Mouse (Mus musculus): ENCODE results near the gene Cep41.
A peak's percentile ranks its signal among the peaks of the same experiment; 100 is the strongest.

Gene Cep41

DNA sequence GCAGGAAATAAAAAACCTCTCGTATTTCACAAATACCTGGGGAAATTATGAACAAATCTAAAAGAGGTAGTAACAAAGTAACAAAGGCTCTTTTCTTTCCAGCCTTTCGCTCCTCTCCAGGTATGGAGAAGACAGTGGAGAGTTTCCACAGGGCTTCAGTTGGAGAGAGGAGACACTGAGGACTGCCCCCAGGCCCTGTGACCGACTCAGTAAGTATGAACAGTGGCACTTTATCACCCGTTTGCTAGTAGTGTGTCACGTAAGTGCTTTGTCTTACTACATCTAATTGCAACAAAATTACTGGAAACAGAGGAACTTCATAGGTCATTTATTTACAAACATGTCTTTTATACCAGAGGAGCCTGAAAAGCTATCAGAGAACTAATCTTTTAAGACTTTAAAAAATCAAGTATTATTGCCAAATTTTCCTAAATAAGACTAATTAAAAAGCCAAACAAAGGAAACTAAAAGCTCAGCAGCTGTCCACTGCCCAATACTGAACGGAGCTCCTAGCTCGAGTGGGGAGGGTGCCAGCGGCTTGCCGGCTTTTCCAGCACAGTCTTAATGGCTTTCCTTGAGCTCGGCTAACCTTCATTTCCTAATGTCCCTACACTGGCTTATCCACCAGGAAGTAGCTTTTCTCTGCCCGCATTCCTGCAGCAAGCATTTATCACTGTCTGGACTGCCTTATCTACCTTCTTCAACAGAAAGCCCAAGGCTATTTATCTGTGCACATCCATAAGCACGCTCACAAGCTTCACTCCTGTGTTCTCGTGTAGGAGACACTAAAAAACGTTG is 19.6 kb downstream of the Cep41 start:
- peak; percentile 46 for DNase-seq (ENCODE audit: low spot score)

DNA sequence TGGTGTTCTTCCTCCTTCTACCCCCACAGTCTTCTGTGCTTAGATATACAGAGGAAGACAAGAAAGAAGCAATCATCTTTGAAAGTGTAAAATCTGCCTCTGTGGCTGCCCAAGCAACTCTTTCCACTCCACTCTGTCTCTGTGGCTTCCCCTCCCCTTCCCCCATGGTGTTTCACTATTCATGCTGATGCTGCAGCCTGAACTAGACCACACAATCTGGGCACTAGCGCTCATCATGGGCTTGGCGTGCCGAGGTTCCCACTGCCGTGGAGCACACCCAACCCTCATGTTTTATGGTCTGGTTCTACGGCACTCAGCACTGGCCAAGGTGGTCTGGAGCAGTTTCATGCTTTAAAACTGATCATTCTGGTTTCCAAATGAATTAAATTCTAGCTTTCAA is 21.9 kb downstream of the Cep41 start:
- DNase-seq (ENCODE audit: low spot score), result no peak

DNA sequence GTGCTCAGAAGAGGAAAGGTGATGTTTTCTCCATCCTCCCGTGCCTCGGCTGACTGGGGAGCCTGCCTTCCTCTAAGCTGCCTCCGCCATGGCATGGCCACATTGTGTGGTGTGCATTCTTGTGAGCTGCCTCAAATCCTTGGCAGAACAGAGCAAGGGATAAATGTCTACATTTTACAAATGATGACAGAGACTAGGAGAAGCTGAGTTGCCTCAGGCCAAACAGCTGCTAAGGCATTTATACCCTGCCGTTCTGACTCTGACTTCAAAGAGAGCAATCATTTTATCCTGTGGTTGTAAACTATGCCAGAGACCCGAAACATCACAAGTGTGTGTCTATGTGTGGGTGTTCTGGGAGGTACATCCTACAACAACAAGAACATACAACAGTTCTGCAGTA is 26.0 kb downstream of the Cep41 start:
- no peak for DNase-seq (ENCODE audit: low spot score)

DNA sequence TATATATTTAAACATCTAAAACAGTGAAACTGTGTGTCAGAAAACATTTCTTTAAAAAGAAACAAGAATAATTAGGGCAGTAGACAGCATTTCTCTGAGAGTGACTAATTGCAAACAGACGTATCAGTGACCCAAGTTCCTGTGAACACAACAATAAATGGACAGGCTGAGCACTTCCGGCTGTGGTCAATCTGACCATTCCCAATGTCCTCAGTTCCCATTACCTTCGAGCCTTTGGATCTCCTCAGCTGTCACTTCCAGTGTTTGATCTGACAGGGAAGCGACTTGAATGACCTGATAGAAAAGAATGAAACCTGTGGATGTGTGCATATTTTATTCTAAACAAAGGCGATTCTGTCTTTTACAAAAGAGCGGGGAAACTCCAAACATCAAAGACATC is 27.5 kb downstream of the Cep41 start:
- no peak for DNase-seq (ENCODE audit: low spot score)

DNA sequence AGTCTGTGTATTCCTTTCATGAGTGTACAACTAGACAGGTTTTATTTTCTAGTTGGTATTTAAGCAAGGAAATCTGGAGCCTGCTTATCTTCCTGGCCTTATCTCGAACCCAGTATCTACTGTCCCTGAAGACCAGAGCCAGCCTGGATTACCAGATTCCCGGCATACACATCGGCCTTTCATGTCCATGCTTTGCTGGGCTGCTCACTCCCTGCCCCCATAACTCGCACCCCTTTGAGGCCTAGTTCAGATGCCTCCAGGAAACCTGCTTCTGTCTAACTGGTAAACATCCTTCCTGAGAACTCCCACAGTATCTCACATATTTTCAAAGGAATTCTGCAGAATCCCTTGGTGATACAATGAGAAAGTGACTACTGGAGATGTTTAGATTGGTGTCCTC is 28.3 kb downstream of the Cep41 start:
- no peak for DNase-seq (ENCODE audit: low spot score)

DNA sequence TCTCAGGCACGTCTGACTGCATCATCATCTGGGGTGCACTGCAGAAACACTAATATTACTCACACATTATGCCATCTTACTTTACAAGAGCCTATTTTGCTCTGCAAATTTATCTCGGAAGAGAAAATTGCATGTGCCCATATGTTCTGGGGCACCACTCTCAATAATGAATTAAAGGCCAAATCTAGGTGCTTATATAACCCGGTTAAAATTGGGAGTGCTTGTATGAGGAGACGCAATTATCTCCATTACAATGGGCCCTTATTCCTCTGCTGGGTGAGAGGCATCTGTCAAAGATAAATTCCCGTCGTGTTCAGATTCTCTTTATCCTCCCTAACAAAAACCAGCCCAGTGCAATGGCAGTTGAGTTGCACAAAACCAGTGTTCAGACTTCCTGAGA is 28.8 kb downstream of the Cep41 start:
- DNase-seq (ENCODE audit: low spot score), result no peak

DNA sequence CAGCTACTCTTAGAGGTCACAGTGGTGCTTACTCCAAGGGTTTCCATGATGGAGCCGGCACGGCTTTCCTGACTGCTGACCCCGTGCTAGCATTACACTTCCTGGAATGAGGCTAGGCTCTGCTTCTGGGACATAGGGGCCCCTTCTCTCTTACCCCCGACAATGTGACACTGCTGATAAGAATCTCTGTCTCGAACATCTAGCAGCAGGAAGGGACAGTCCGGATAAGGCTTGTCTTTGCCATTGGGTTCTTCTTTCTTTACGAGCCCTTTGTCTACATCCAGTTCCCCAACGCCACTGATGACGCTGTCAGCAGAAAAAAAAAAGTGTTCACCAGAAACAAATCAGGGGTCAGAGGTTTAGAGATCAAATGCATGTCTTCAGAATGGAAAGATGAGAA is 34.9 kb downstream of the Cep41 start:
- DNase-seq (ENCODE audit: low spot score), result no peak

DNA sequence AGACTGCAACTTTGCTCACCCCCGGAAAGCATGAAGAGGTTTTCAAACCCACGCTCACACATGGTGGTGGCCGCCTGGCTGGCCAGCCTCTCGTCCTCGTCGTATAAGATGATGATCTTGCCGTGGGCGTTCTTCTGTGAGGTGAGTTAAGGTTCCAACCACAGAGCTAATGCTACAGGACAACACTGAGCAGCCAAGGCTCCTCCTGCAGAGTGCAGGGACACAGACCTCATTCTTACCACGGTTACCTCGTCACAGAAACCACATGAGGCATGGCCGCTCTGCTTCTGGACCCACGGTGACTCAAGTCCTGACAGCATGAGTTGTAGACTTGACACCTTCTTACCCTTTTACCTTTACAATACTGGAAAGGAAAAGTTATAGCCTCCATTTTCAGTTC is 36.3 kb downstream of the Cep41 start:
- DNase-seq (ENCODE audit: low spot score), result no peak

DNA sequence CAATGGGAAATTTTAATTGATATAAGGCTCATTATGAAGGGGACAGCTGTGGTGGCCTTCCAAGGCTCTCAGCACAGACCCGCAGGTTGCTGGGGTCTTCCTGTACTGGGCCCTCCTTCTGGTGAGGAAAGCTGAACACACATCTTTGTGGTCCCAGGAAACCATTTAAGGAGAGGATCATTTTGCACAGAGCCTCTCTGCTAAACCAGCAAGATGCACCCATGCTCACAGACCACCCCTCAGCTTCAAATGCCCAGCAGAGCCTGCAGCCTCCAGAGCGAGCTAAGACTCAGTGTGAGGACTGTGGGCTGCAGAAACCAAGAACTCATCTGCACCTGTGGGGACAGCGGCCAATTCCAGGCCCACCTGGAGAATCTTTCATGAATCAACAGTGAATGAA is 38.6 kb downstream of the Cep41 start:
- no peak for DNase-seq (ENCODE audit: low spot score)

DNA sequence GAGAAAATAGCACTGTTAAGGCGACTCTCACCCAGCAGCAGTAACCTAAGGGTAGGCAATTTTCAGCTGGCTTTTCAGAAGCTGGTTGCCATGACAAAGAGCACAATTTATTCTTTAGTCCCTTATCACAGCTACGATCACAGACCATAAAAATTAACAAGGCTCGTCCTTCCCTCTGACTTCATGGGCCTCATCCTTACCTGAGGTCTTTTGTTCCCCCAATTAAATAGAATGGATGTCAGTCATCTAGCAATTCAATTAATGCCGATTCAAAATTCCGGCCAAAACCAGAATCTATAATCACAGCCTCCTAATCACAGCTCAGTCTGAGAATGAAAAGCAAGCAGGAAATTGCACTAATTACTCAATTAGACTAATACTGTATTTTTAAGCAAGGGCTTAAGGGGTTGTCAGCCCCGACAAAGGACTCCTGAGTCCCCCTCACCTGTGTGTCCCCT is 39.1 kb downstream of the Cep41 start:
- DNase-seq (ENCODE audit: low spot score), result peak; percentile 58

DNA sequence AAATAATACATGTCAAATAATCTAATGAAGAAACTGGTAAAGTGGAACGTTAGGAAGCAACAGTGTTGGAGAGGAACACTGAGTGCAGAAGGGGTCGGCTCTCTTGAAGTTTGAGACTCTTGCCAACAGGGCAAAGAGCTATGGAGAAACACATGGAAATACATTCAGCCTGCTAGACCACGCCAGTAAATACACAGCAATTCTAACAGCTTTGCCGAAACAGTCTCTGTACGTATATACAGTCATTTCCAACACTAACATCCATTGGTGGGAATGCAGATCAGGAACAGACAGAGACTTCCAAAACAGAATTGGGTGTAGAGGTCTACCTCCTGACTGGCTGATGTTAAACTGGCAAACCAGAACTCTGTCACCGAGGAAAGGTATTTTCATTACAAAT is 40.0 kb downstream of the Cep41 start:
- DNase-seq (ENCODE audit: low spot score), result no peak

DNA sequence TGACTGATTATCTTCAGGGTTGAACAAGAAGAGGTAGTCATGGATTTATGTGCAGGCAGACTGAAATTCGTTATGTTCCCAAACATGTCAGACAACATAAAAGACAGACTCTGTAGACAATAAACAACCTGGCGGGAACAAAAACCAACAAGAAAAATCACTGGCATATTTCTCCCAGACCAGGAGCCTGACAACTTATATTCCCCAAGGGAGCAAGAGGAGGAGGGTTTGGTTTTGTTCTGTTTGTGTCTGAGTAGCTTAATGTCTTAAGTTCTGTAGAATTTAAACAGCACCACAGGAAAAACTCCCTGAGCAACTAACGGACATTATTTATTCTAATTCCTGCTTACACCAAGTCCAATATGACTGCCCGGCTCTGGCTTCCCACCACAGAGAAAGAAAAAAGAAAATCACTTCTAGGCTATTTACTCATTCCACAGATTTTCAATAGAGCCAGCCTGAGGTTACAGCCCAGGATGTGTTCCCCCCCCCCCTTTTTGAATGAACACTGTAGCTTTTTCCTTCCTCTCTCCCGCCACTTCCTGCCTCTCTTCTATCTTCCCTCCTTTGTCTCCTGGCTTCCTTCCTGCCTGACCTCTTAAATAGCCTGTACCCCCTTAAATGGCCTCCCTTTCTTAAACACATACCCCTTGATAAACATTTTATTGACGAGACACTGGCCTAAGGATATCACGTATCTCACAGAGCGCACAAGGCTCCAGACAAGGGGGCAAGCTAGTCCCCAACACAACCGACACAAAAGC is 40.9 kb downstream of the Cep41 start:
- no peak for DNase-seq (ENCODE audit: low spot score)

DNA sequence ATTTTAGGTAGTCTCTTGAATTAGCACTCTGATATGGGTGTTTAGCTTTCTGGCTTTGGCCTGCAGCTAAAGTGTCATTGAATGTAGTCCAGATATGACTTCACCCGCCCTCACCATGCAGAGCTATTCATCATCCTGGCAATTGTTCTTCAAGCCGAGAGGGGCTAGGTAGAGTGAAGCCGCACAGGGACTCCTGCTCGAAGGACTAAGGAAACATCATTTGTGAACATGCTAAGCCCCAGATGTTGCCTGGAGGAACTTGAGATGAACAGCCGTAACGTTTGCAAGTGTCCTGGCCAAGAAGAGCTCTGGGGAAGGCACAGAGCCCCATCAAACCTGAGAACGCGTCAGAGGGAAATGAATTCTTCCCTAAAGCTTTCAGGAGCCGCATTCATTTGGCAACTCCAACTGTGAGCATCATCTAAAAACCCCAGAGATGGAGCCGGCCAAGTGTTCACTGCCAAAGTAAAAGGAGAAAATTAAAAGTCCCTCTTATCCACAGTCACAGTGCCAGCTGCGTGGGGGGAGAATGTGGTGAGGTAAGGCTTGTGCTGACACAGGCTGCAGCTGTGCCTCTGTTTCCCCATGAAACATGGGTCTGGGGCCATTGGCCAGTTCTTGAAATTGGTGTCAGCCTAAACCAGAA is 43.8 kb downstream of the Cep41 start:
- DNase-seq (ENCODE audit: low spot score), result no peak

DNA sequence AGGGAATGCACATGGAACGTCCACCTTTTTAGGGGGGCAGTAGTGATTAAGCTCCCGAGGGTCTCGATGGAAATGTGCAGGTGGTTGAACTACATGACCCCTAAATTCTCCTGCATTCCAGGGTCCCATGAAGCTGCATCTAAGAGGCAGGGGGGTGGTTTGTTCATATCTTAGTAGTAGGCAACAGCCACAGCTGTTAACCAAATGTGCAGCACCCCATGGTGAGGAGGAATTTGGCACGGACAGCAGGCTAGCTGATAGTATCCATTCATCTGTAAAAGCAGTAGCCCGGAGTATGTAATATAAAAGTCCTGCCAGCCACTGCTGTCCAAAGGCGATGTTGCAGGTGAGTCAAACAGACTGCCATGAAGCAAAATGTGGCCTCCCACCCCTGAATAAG is 48.2 kb downstream of the Cep41 start:
- no peak for DNase-seq (ENCODE audit: low spot score)

DNA sequence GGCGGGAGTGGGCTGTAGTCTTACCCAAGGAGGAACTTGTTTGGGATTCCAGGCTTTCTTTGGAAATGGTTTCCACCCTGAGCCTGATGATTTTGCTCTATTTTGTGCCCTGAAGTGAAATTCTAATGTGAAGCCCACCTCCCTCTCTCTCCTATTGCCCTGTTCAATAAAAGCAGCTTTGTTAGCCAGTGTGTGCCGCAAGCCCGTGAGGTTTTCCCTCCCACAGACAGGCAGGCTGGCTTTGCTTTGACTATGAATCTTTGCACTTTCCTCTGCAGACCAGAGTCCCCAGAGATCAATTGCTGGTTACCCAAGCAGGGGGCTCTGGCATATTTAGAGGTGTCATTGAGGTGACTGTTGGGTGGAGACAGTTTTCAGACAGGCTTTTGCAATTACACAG is 49.1 kb downstream of the Cep41 start:
- no peak for DNase-seq (ENCODE audit: low spot score)

DNA sequence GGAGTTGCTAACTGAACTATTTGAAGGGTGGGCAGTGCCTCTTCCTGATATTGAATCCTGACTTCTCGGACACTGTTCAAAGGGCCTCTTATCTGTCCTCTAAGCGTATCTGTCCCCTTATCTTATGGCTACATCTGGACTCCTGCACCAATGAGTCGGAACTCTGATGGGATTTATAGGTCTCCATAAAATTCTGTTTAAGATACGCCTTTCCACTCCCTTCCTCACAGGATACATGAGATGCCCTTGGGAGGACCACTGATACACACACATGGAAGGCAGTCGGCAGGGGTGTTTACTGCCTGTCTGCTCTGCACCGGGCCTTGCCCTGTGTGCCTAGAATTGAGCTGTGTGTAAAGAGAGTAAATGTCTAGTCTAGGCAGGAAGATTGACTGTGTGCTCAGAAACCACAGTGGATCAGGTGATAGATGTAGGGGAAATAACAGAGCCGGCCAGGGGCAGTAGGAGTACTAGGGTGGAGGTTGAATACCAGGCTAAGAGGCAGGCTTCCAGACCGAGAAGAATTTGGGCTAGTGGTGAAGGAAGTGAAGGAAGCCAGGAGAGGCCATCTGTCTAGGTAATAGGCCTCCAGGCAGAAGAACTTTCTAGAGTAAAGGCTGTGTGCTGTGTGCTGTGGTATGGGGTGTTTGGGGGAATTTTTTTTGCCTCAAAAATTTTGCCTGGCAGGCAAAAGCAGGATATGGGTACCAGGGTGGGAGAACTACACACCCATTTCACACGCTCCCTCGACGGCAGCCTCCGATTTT is 49.7 kb downstream of the Cep41 start:
- no peak for DNase-seq (ENCODE audit: low spot score)

DNA sequence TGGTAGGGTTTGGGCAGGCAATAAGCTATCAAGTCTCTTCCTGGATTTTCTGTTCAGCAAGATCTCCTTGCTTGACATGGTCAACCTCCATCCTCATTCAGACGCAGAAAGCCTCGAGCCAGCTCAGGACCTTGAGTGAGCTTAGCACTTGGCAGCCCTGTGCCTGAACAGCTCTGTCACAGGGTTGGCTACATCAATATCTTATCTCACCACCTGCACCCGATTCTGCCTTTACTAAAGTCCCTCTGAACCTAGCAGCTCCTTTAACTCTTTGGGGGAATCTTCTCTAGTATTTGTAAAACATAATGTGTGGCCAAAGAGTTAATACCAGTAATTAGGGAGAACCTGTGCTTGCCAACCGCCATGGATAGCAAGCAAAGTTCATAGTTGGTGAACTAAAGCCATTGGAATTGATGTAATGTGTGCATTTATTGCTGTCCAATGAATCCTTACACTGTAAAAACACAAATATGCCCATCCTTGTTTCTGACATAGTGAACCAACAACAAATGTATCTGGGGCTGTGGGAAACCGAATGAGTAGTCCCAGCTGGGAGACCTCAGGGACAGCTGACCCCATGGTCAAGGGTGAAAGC is 54.8 kb downstream of the Cep41 start, which contains the start of gene Cpa1:
Gene Cpa1, plus strand, starts transcription at position 545 of the 595 bp plus-strand sequence.
- DNase-seq (ENCODE audit: low spot score), result no peak

DNA sequence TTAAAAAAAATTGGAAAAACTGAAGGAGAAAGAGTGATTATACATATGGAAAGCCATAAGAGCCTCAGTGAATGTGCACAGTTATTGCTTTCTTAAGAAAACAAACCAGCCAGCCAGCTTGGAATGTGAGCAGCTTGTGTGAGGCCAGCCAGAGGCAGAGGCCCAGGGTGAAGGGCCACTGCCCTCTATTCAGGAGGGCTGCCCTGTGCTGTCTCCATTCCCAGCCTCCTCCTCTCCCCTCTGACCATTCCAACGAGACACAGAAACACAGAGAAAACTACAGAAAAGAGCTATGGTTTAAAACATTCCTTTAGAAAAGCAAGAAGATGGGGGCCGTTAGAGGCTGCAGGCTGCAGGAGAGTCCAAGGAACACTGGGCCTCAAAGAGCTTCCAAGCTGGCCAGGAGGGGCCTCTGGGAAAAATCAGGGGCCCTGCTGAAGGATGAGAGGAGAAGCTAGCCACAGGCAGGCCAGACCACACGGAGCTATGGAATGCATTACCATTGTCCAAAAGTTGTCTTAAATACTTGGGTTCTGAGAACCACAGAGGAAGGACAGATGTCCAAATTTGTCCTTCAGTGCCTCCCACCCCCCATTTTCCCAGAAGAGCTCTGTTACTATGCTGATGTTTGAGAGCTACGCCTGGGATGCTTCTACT is 57.2 kb downstream of the Cep41 start:
- DNase-seq (ENCODE audit: low spot score), result peak; percentile 24

DNA sequence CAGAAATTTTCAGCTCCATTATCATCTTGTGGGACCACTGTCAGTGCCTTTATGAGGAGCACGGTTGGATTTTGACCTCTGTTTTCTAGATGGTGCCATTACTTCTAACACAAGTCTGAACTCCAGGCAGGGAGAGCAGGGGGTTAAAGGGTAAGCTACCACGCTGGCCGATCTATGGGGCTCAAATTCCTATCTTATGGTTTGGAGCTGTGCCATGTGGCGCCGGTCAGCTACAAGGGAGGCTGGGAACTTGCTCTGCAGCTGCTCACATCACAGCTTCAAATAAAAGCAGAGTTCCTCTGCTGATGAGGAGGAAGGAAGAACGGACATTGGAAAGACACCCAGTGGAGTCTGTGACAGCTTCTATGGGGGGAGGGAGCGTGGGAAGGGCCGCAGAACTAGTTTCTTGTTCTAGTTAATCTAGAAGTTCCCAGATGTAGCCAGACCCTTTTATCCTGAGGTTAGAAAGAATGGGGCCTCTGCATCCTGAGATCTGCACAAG is 58.1 kb downstream of the Cep41 start:
- DNase-seq (ENCODE audit: low spot score), result peak; percentile 10

DNA sequence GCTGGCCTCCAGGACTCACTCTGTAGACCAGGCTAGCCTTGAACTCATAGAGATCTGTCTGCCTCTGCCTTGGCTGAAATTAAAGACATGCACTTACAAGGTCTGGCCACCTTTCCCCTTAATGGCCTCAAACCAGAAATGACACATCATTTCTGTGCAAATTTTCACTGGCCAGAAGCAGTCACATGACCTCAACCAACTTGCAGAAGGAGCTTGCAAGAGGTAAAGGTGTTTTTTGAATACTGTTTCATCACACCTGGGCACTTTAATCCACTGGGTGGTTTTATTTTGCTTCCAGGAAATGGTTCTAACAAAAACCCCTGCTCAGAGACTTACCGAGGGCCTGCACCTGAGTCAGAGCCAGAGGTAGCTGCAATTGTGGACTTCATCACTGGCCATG is 63.6 kb downstream of the Cep41 start:
- no peak for DNase-seq (ENCODE audit: low spot score)

DNA sequence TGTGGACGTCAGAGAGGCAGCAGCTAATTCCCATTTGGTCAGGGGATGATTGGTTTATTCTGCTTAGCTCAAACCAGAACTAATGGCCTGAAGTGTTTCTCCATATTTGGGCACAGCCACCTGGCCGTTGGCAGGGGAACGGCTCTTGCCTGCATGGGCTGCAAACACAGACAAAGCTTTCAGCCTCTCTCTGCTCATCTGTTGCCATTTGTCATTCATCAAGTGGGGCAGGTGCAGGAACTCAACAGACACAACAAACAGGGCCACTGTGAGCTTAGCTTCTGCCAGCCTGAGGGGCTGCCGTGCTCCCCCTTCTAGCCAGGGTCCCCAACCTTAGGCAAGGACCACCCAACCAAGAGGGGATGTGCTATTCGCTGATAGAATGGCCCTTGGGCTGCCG is 65.4 kb downstream of the Cep41 start:
- DNase-seq (ENCODE audit: low spot score), result peak; percentile 30
